Mouse (Mus musculus): ENCODE results near the gene Rps3a1. TPM values are rescaled to one million over a fixed set of nuclear protein-coding genes. Genes with fewer than 3 reads are reported as not detected.
"Not testable (repeated sequence)": the region's sequence is repeated elsewhere in the genome, so short reads cannot be mapped to it uniquely, and the experiment has no call there.

The Rps3a1 gene
- polyA plus RNA-seq, 1 experiment from 2014 or later = 515 TPM

- ATAC-seq (ENCODE audit: low FRiP score, low read depth) = no peak
- no peaks in the 10 kb centered on the region for H3K36me3 ChIP-seq
- H3K9me3 ChIP-seq = no peaks in the 10 kb centered on the region
- no peaks in the 10 kb centered on the region for H3K27me3 ChIP-seq
- H3K4me2 ChIP-seq = no peak overlapping the region
- H3K4me1 ChIP-seq (replicated peaks) = no peaks in the 10 kb centered on the region
- H3K27ac ChIP-seq (replicated peaks) = no peak overlapping the region
- WGBS = 24% methylated on average over 10 of the region's 10 CpGs
- H3K4me3 ChIP-seq = no peak overlapping the region
- no peak overlapping the region for H3K9ac ChIP-seq
Measured at GRCm38 (mm10) chr3:86110077-86110476, 32.4 kb downstream of the Rps3a1 start.

- H3K27me3 ChIP-seq = no peaks in the 10 kb centered on the region
- whole genome bisulfite sequencing = 91% methylated on average over 7 of the region's 7 CpGs
- no peak overlapping the region for H3K4me3 ChIP-seq
- no peak overlapping the region for H3K4me2 ChIP-seq
- no peaks in the 10 kb centered on the region for H3K9me3 ChIP-seq
- ATAC-seq (ENCODE audit: low FRiP score, low read depth) = no peak
- H3K36me3 ChIP-seq = no peaks in the 10 kb centered on the region
- H3K9ac ChIP-seq = no peak overlapping the region
- H3K4me1 ChIP-seq (replicated peaks) = no peaks in the 10 kb centered on the region
- H3K27ac ChIP-seq (replicated peaks) = no peak overlapping the region
Measured at GRCm38 (mm10) chr3:86109099-86109498, 33.4 kb downstream of the Rps3a1 start.

GRCm38 (mm10) chr3:86108576-86108975 is 33.9 kb downstream of the Rps3a1 start:
- 89% methylated on average over 4 of the region's 4 CpGs for WGBS
- Histone ChIP-seq H3K36me3 (no peaks in the 10 kb centered on the region), H3K27ac (replicated peaks) (no peak overlapping the region), H3K4me2 (no peak overlapping the region), H3K4me1 (replicated peaks) (no peaks in the 10 kb centered on the region), H3K4me3 (no peak overlapping the region), H3K9me3 (no peaks in the 10 kb centered on the region), H3K27me3 (no peaks in the 10 kb centered on the region), H3K9ac (no peak overlapping the region)
- no peak for ATAC-seq (ENCODE audit: low FRiP score, low read depth)

GRCm38 (mm10) chr3:86107637-86108539 is 34.6 kb downstream of the Rps3a1 start:
- Histone ChIP-seq H3K4me1 (replicated peaks) (no peaks in the 10 kb centered on the region), H3K27me3 (no peaks in the 10 kb centered on the region), H3K9ac (no peak overlapping the region), H3K4me2 (no peak overlapping the region), H3K27ac (replicated peaks) (no peak overlapping the region), H3K9me3 (no peaks in the 10 kb centered on the region), H3K36me3 (no peaks in the 10 kb centered on the region), H3K4me3 (no peak overlapping the region)
- 74% methylated on average over 8 of the region's 8 CpGs for WGBS
- ATAC-seq (ENCODE audit: low FRiP score, low read depth) = no peak

GRCm38 (mm10) chr3:86106086-86106632 is 36.3 kb downstream of the Rps3a1 start:
- Histone ChIP-seq H3K9ac (no peak overlapping the region), H3K36me3 (no peaks in the 10 kb centered on the region), H3K9me3 (no peaks in the 10 kb centered on the region), H3K4me3 (no peak overlapping the region), H3K4me1 (replicated peaks) (no peaks in the 10 kb centered on the region), H3K4me2 (no peak overlapping the region), H3K27ac (replicated peaks) (no peak overlapping the region), H3K27me3 (no peaks in the 10 kb centered on the region)
- no peak for ATAC-seq (ENCODE audit: low FRiP score, low read depth)
- WGBS = 93% methylated on average over 8 of the region's 8 CpGs

- no peak overlapping the region for H3K9ac ChIP-seq
- no peaks in the 10 kb centered on the region for H3K9me3 ChIP-seq
- WGBS = 80% methylated on average over 4 of the region's 4 CpGs
- H3K36me3 ChIP-seq = no peaks in the 10 kb centered on the region
- no peak overlapping the region for H3K27ac ChIP-seq (replicated peaks)
- H3K4me3 ChIP-seq = no peak overlapping the region
- H3K4me1 ChIP-seq (replicated peaks) = no peaks in the 10 kb centered on the region
- ATAC-seq (ENCODE audit: low FRiP score, low read depth) = no peak
- H3K27me3 ChIP-seq = no peaks in the 10 kb centered on the region
- H3K4me2 ChIP-seq = no peak overlapping the region
Measured at GRCm38 (mm10) chr3:86104909-86105308, 37.6 kb downstream of the Rps3a1 start.

GRCm38 (mm10) chr3:86104433-86104832 is 38.1 kb downstream of the Rps3a1 start:
- not testable (repeated sequence) for ATAC-seq (ENCODE audit: low FRiP score, low read depth); H3K9me3 ChIP-seq; H3K27ac ChIP-seq (replicated peaks); H3K4me1 ChIP-seq (replicated peaks); H3K27me3 ChIP-seq; H3K4me3 ChIP-seq; H3K4me2 ChIP-seq; H3K9ac ChIP-seq; H3K36me3 ChIP-seq
- WGBS = 90% methylated on average over 7 of the region's 7 CpGs

GRCm38 (mm10) chr3:86103449-86104291 is 38.8 kb downstream of the Rps3a1 start:
- 84% methylated on average over 18 of the region's 18 CpGs for WGBS
- Histone ChIP-seq H3K9ac (no peak overlapping the region), H3K27me3 (no peaks in the 10 kb centered on the region), H3K4me2 (no peak overlapping the region), H3K27ac (replicated peaks) (no peak overlapping the region), H3K4me1 (replicated peaks) (no peaks in the 10 kb centered on the region), H3K9me3 (no peaks in the 10 kb centered on the region), H3K36me3 (no peaks in the 10 kb centered on the region), H3K4me3 (no peak overlapping the region)
- no peak for ATAC-seq (ENCODE audit: low FRiP score, low read depth)

- Histone ChIP-seq H3K36me3 (no peaks in the 10 kb centered on the region), H3K9me3 (no peaks in the 10 kb centered on the region), H3K27ac (replicated peaks) (no peak overlapping the region), H3K4me3 (no peak overlapping the region), H3K4me1 (replicated peaks) (no peaks in the 10 kb centered on the region), H3K27me3 (no peaks in the 10 kb centered on the region), H3K9ac (no peak overlapping the region), H3K4me2 (no peak overlapping the region)
- ATAC-seq (ENCODE audit: low FRiP score, low read depth) = no peak
- 86% methylated on average over 6 of the region's 6 CpGs for WGBS
Measured at GRCm38 (mm10) chr3:86101956-86102355, 40.5 kb downstream of the Rps3a1 start.

GRCm38 (mm10) chr3:86093907-86094306 is 48.6 kb downstream of the Rps3a1 start:
- H3K27me3 ChIP-seq = no peaks in the 10 kb centered on the region
- H3K4me3 ChIP-seq = no peak overlapping the region
- H3K9ac ChIP-seq = no peak overlapping the region
- H3K4me2 ChIP-seq = no peak overlapping the region
- H3K4me1 ChIP-seq (replicated peaks) = peaks cover 15% of the 10 kb centered on the region
- H3K9me3 ChIP-seq = no peaks in the 10 kb centered on the region
- no peak for ATAC-seq (ENCODE audit: low FRiP score, low read depth)
- peak overlapping the region; percentile 53 for H3K27ac ChIP-seq (replicated peaks)
- WGBS = 58% methylated on average over 5 of the region's 5 CpGs
- no peaks in the 10 kb centered on the region for H3K36me3 ChIP-seq

GRCm38 (mm10) chr3:86093213-86093845 is 49.2 kb downstream of the Rps3a1 start:
- ATAC-seq (ENCODE audit: low FRiP score, low read depth) = peak; percentile 84
- H3K9ac ChIP-seq = no peak overlapping the region
- WGBS = 29% methylated on average over 6 of the region's 6 CpGs

More at GRCm38 (mm10) chr3:86093213-86093845, 49.2 kb downstream of the Rps3a1 start:
- no peaks in the 10 kb centered on the region for H3K9me3 ChIP-seq
- H3K4me2 ChIP-seq = no peak overlapping the region
- no peaks in the 10 kb centered on the region for H3K27me3 ChIP-seq
- H3K4me3 ChIP-seq = no peak overlapping the region
- peaks cover 15% of the 10 kb centered on the region for H3K4me1 ChIP-seq (replicated peaks)
- peak overlapping the region; percentile 62 for H3K27ac ChIP-seq (replicated peaks)
- H3K36me3 ChIP-seq = no peaks in the 10 kb centered on the region
